Mouse (Mus musculus): Measurements from ENCODE around the gene Nmur1. TPM values are rescaled to one million over a fixed set of nuclear protein-coding genes. Genes with fewer than 3 reads are reported as not detected.

The Nmur1 gene
- polyA plus RNA-seq, 1 experiment from 2014 or later, result not detected

DNA sequence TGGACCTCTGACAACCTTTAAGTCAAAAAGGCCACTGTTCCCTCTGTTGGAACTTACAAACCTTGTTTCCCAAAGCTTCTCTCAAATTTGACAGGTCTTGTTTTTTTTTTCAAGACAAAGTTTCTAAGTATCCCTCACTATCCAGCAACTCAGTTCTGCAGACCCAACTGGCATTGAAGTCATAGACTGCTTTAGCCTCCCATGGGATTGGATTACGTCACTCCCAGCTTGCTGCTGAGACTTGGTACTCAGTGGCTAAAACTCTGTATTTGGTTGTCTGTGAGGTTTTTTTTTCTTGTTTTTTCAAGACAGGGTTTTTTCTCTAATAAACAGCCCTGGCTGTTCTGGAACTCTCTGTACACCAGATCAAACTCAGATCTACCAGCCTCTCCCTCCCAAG is 76.3 kb downstream of the Nmur1 start:
- Histone ChIP-seq H3K36me3 (ENCODE audit: control insufficient read depth, insufficient read depth, low read length) (peaks cover 31% of the 10 kb centered on the region), H3K27me3 (ENCODE audit: control insufficient read depth, insufficient read depth, low read length) (no peaks in the 10 kb centered on the region), H3K4me2 (ENCODE audit: low read depth, low read length, severe bottlenecking) (no peak overlapping the region), H3K4me3 (ENCODE audit: low read depth, low read length) (no peak overlapping the region), H3K27ac (ENCODE audit: low read depth, low read length) (no peak overlapping the region), H3K9me3 (ENCODE audit: control insufficient read depth, low read length) (no peaks in the 10 kb centered on the region), H3K4me1 (replicated peaks; ENCODE audit: control insufficient read depth, insufficient read depth, low read length) (no peaks in the 10 kb centered on the region), H3K9ac (ENCODE audit: low read length) (no peak overlapping the region)
- ATAC-seq (replicated peaks; ENCODE audit: low FRiP score) (no peak), DNase-seq (ENCODE audit: low spot score) (no peak)
- 80% methylated on average over 1 of the region's 1 CpGs for WGBS

- Histone ChIP-seq H3K9ac (ENCODE audit: low read length) (no peak overlapping the region), H3K9me3 (ENCODE audit: control insufficient read depth, low read length) (no peaks in the 10 kb centered on the region), H3K27ac (ENCODE audit: low read depth, low read length) (no peak overlapping the region), H3K4me1 (replicated peaks; ENCODE audit: control insufficient read depth, insufficient read depth, low read length) (no peaks in the 10 kb centered on the region), H3K36me3 (ENCODE audit: control insufficient read depth, insufficient read depth, low read length) (peaks cover 29% of the 10 kb centered on the region), H3K4me2 (ENCODE audit: low read depth, low read length, severe bottlenecking) (no peak overlapping the region), H3K27me3 (ENCODE audit: control insufficient read depth, insufficient read depth, low read length) (no peaks in the 10 kb centered on the region), H3K4me3 (ENCODE audit: low read depth, low read length) (no peak overlapping the region)
- DNase-seq (ENCODE audit: low spot score) (no peak), ATAC-seq (replicated peaks; ENCODE audit: low FRiP score) (no peak)
- WGBS, result 95% methylated on average over 3 of the region's 3 CpGs
Measured at GRCm38 (mm10) chr1:86349201-86349600, 76.8 kb downstream of the Nmur1 start.

DNA sequence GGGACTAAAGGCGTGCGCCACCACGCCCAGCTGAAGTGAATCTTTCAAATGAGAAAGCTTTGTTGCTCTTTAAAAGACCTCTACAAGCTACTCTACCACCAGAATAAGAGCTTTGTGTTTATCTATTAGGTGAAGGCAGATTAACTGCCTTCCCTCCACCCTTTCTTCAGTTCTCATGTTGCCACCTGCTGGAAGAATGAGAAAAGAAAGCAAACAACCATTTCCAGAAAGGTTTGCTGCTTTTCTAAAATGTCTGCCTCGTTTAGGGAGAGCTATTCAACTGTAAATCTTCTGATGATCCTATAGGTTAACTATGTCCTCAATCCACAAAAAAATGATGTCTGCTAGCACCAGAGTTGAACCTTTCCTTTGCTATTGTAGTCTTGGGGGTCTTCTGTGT is 77.2 kb downstream of the Nmur1 start:
- no peaks in the 10 kb centered on the region for H3K4me1 ChIP-seq (replicated peaks; ENCODE audit: control insufficient read depth, insufficient read depth, low read length)
- H3K4me3 ChIP-seq (ENCODE audit: low read depth, low read length), result no peak overlapping the region
- no peak overlapping the region for H3K27ac ChIP-seq (ENCODE audit: low read depth, low read length)
- H3K27me3 ChIP-seq (ENCODE audit: control insufficient read depth, insufficient read depth, low read length), result no peaks in the 10 kb centered on the region
- no peak overlapping the region for H3K4me2 ChIP-seq (ENCODE audit: low read depth, low read length, severe bottlenecking)
- no peak for DNase-seq (ENCODE audit: low spot score)
- H3K36me3 ChIP-seq (ENCODE audit: control insufficient read depth, insufficient read depth, low read length), result peaks cover 29% of the 10 kb centered on the region
- no peak overlapping the region for H3K9ac ChIP-seq (ENCODE audit: low read length)
- no peak for ATAC-seq (replicated peaks; ENCODE audit: low FRiP score)
- WGBS, result 67% methylated on average over 4 of the region's 4 CpGs
- no peaks in the 10 kb centered on the region for H3K9me3 ChIP-seq (ENCODE audit: control insufficient read depth, low read length)

DNA sequence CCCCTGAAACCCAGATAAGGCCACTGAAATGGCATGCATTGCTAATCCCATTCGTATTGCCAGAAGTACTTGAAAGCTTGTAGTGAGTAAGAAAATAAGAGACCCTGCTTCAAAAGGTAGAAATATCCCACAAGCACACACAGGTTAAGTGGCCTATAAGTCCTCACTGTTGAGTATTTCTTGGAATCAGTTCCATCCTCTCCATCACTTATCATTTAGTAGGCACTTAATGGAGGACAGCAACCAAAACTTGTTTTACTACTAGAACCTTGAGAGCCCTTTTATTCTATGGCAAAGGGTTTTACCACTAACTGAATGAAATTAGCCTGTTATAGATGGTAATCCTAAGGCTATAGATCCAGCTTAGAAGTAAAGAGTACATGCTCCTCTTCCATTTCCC is 77.9 kb downstream of the Nmur1 start:
- Histone ChIP-seq H3K27ac (ENCODE audit: low read depth, low read length) (no peak overlapping the region), H3K9me3 (ENCODE audit: control insufficient read depth, low read length) (no peaks in the 10 kb centered on the region), H3K27me3 (ENCODE audit: control insufficient read depth, insufficient read depth, low read length) (no peaks in the 10 kb centered on the region), H3K36me3 (ENCODE audit: control insufficient read depth, insufficient read depth, low read length) (peaks cover 29% of the 10 kb centered on the region), H3K4me2 (ENCODE audit: low read depth, low read length, severe bottlenecking) (no peak overlapping the region), H3K9ac (ENCODE audit: low read length) (no peak overlapping the region), H3K4me3 (ENCODE audit: low read depth, low read length) (no peak overlapping the region), H3K4me1 (replicated peaks; ENCODE audit: control insufficient read depth, insufficient read depth, low read length) (no peaks in the 10 kb centered on the region)
- WGBS, result 67% methylated on average over 1 of the region's 1 CpGs
- no peak for ATAC-seq (replicated peaks; ENCODE audit: low FRiP score)
- no peak for DNase-seq (ENCODE audit: low spot score)

GRCm38 (mm10) chr1:86347716-86348045 is 78.3 kb downstream of the Nmur1 start:
- no peak overlapping the region for H3K4me2 ChIP-seq (ENCODE audit: low read depth, low read length, severe bottlenecking)
- no peak overlapping the region for H3K9ac ChIP-seq (ENCODE audit: low read length)
- H3K27me3 ChIP-seq (ENCODE audit: control insufficient read depth, insufficient read depth, low read length), result no peaks in the 10 kb centered on the region
- H3K9me3 ChIP-seq (ENCODE audit: control insufficient read depth, low read length), result no peaks in the 10 kb centered on the region
- H3K36me3 ChIP-seq (ENCODE audit: control insufficient read depth, insufficient read depth, low read length), result peaks cover 29% of the 10 kb centered on the region
- H3K4me1 ChIP-seq (replicated peaks; ENCODE audit: control insufficient read depth, insufficient read depth, low read length), result no peaks in the 10 kb centered on the region
- no peak for DNase-seq (ENCODE audit: low spot score)
- 65% methylated on average over 1 of the region's 1 CpGs for WGBS
- no peak overlapping the region for H3K27ac ChIP-seq (ENCODE audit: low read depth, low read length)
- ATAC-seq (replicated peaks; ENCODE audit: low FRiP score), result no peak
- no peak overlapping the region for H3K4me3 ChIP-seq (ENCODE audit: low read depth, low read length)

- ATAC-seq (replicated peaks; ENCODE audit: low FRiP score), result no peak
- Histone ChIP-seq H3K4me3 (ENCODE audit: low read depth, low read length) (no peak overlapping the region), H3K27ac (ENCODE audit: low read depth, low read length) (no peak overlapping the region), H3K36me3 (ENCODE audit: control insufficient read depth, insufficient read depth, low read length) (peaks cover 29% of the 10 kb centered on the region), H3K9me3 (ENCODE audit: control insufficient read depth, low read length) (no peaks in the 10 kb centered on the region), H3K9ac (ENCODE audit: low read length) (no peak overlapping the region), H3K27me3 (ENCODE audit: control insufficient read depth, insufficient read depth, low read length) (no peaks in the 10 kb centered on the region), H3K4me1 (replicated peaks; ENCODE audit: control insufficient read depth, insufficient read depth, low read length) (no peaks in the 10 kb centered on the region), H3K4me2 (ENCODE audit: low read depth, low read length, severe bottlenecking) (no peak overlapping the region)
- DNase-seq (ENCODE audit: low spot score), result no peak
- WGBS, result 82% methylated on average over 3 of the region's 3 CpGs
Measured at GRCm38 (mm10) chr1:86346851-86347715, 78.9 kb downstream of the Nmur1 start.

GRCm38 (mm10) chr1:86345956-86346355 is 80.1 kb downstream of the Nmur1 start:
- H3K27me3 ChIP-seq (ENCODE audit: control insufficient read depth, insufficient read depth, low read length), result no peaks in the 10 kb centered on the region
- H3K9ac ChIP-seq (ENCODE audit: low read length), result no peak overlapping the region
- no peak for DNase-seq (ENCODE audit: low spot score)
- no peak overlapping the region for H3K27ac ChIP-seq (ENCODE audit: low read depth, low read length)
- H3K4me1 ChIP-seq (replicated peaks; ENCODE audit: control insufficient read depth, insufficient read depth, low read length), result no peaks in the 10 kb centered on the region
- no peak overlapping the region for H3K4me3 ChIP-seq (ENCODE audit: low read depth, low read length)
- 89% methylated on average over 4 of the region's 4 CpGs for WGBS
- peaks cover 22% of the 10 kb centered on the region for H3K36me3 ChIP-seq (ENCODE audit: control insufficient read depth, insufficient read depth, low read length)
- no peak for ATAC-seq (replicated peaks; ENCODE audit: low FRiP score)
- H3K9me3 ChIP-seq (ENCODE audit: control insufficient read depth, low read length), result no peaks in the 10 kb centered on the region
- H3K4me2 ChIP-seq (ENCODE audit: low read depth, low read length, severe bottlenecking), result no peak overlapping the region

DNA sequence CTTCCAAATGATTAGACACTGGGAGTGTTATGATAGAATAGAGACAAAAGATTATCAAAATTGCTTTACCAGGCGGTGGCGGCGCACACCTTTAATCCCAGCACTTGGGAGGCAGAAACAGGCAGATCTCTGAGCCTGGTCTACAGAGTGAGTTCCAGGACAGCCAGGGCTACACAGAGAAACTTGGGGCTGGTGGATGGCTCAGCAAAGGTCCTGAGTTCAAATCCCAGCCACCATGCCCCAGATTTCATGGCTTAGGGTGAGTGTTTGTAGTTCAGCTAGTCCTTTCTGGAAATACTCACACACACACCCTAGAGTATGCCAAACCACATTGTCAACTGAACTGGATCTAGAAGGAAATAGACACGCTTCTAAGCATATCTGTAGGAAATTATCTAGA is 81.0 kb downstream of the Nmur1 start:
- DNase-seq (ENCODE audit: low spot score) (no peak), ATAC-seq (replicated peaks; ENCODE audit: low FRiP score) (no peak)
- no peaks in the 10 kb centered on the region for H3K4me1 ChIP-seq (replicated peaks; ENCODE audit: control insufficient read depth, insufficient read depth, low read length)
- H3K27me3 ChIP-seq (ENCODE audit: control insufficient read depth, insufficient read depth, low read length), result no peaks in the 10 kb centered on the region
- no peak overlapping the region for H3K27ac ChIP-seq (ENCODE audit: low read depth, low read length)
- H3K9me3 ChIP-seq (ENCODE audit: control insufficient read depth, low read length), result no peaks in the 10 kb centered on the region
- H3K4me3 ChIP-seq (ENCODE audit: low read depth, low read length), result no peak overlapping the region
- 91% methylated on average over 4 of the region's 4 CpGs for WGBS
- peaks cover 15% of the 10 kb centered on the region for H3K36me3 ChIP-seq (ENCODE audit: control insufficient read depth, insufficient read depth, low read length)
- H3K4me2 ChIP-seq (ENCODE audit: low read depth, low read length, severe bottlenecking), result no peak overlapping the region
- no peak overlapping the region for H3K9ac ChIP-seq (ENCODE audit: low read length)

All from forebrain, embryonic 11.5 days (tissue).